Mouse (Mus musculus) intestine, embryonic 16.5 days (tissue): ENCODE results near the gene Gm10382. TPM values are rescaled to one million over a fixed set of nuclear protein-coding genes. Genes with fewer than 3 reads are reported as not detected.
A peak's percentile ranks its signal among the peaks of the same experiment; 100 is the strongest.

Experiments used
- ATAC-seq: fragments of 200-750 bp; cut with Nextera tagmentation; 2 replicates; pipeline ENCODE4 v1.8.0; 2017; ENCODE audit warnings: moderate TSS enrichment, moderate library complexity
- H3K27ac ChIP-seq: fragments of 300-500 bp; sonication (generic); 2 replicates; pipeline ENCODE4 v1.5.1; 2014; ENCODE audit warnings: mild to moderate bottlenecking, low read length
- H3K27me3 ChIP-seq: fragments of 300-500 bp; sonication (generic); replicated peaks from 2 replicates; pipeline ENCODE4 v1.6.1; 2014; ENCODE audit warnings: low read length, control low read depth, mixed read lengths; ENCODE audit not compliant: control insufficient read depth, insufficient read depth
- H3K36me3 ChIP-seq: fragments of 300-500 bp; sonication (generic); 2 replicates; pipeline ENCODE4 v1.6.1; 2014; ENCODE audit warnings: low read length, control low read depth; ENCODE audit not compliant: control insufficient read depth, insufficient read depth
- H3K4me1 ChIP-seq: fragments of 300-500 bp; sonication (generic); 2 replicates; pipeline ENCODE4 v1.6.1; 2014; ENCODE audit warnings: low read length, control low read depth, mixed read lengths; ENCODE audit not compliant: control insufficient read depth, insufficient read depth
- H3K4me2 ChIP-seq: fragments of 300-500 bp; sonication (generic); 2 replicates; pipeline ENCODE4 v1.6.1; 2014; ENCODE audit warnings: low read depth, low read length, control low read depth
- H3K4me3 ChIP-seq: fragments of 300-500 bp; sonication (generic); 2 replicates; pipeline ENCODE4 v1.5.1; 2014; ENCODE audit warnings: mild to moderate bottlenecking, low read length
- H3K9ac ChIP-seq: fragments of 300-500 bp; sonication (generic); 2 replicates; pipeline ENCODE4 v1.6.1; 2014; ENCODE audit warnings: low read depth, low read length
- H3K9me3 ChIP-seq: fragments of 300-500 bp; sonication (generic); 2 replicates; pipeline ENCODE4 v1.6.1; 2016; ENCODE audit warnings: low read length, control low read depth; ENCODE audit not compliant: control insufficient read depth
- WGBS: fragments of 180-500 bp; shearing (Covaris S2); extraction: QIAGEN DNeasy Blood & Tissue Kit; methylation state at CpG from one replicate; pipeline ENCODE4 v1.1.7; 2014; 5-methylcytosine and 5-hydroxymethylcytosine counted together
- polyA plus RNA-seq: library from polyadenylated mRNA; unstranded; fragments of >200 nt; fragmentation: Nextera tagmentation; extraction: Ambion mirVana; gene quantifications from 2 replicates; pipeline ENCODE4 v1.2.1, GENCODE M21; 2015

Gm10382 gene
- polyA plus RNA-seq, 1 experiment from 2014 or later = 0.24 TPM

DNA sequence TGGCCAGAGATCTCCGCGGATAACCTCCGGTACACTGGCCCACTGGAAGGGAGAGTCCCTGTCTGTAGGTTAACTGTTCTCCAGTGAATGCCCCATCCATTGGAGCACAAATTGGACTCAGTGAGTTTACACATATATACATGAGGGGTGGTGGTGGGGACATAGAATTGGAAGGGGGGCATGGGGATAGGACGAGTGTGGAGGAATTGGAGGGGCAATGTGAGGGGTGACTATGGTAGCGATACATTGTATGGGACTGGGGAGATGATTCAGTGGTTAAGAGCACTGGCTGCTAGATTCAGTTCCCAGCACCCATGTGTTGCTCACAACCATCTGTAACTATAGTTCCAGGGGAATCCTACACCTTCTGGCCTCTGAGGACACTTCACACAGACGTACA lies 13.9 kb downstream of the Gm10382 start:
- Histone ChIP-seq H3K4me1 (peaks cover 9% of the 10 kb centered on the region), H3K4me2 (no peak overlapping the region), H3K9me3 (no peaks in the 10 kb centered on the region), H3K36me3 (no peaks in the 10 kb centered on the region), H3K27ac (no peak overlapping the region), H3K4me3 (no peak overlapping the region), H3K9ac (no peak overlapping the region), H3K27me3 (no peaks in the 10 kb centered on the region)
- no peak for ATAC-seq
- WGBS = 68% methylated on average over 6 of the region's 6 CpGs

DNA sequence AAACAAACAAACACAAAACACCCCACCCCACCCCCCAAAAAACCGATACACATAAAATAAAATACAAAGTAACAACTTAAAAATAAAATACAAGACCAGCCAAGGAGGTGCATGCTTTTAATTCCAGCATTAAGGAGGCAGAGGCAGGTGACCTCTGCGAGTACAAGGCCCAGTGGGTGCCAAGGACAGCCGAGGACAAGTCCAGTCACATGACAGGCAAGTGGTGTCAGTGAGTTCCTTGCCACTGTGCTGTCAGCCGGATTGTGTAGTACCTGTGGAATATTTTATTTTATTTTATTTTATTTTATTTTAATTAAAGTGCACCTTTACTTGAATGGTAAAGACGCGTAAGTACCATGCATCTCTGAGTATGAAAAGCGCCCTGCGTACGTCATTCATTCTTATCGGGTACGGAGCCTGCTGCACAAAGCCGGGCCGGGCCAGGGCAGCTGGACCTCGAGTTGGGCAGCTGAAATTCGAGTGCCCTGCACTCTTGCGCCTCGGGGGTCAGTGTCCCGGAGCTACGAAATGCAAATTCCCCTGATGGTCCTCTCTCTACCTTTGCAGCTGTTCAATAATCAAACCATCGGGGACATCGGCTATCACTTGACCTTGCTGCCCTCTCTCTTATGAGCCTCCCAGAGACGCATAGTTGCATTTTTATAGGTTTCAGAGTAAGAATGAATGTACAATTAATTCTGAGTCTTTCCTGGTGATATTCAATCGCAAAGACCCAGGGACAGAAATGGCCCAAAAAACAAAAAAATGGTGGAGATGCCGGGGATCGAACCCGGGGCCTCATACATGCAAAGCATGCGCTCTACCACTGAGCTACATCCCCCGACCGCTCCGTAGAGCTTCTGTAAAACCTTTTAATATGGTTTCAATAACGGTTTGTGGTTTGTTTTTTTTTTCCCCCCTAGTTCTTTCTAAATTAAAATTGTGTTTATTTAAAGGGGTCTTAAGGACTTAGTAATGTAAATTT lies 14.7 kb downstream of the Gm10382 start:
- H3K4me1 ChIP-seq = peaks cover 9% of the 10 kb centered on the region
- no peaks in the 10 kb centered on the region for H3K9me3 ChIP-seq
- no peak overlapping the region for H3K27ac ChIP-seq
- no peaks in the 10 kb centered on the region for H3K36me3 ChIP-seq
- peak overlapping the region; percentile 60 for H3K9ac ChIP-seq
- peak overlapping the region; percentile 37 for H3K4me3 ChIP-seq
- ATAC-seq = peak; percentile 20; the same call in 1 of the 2 replicates
- 15% methylated on average over 31 of the region's 31 CpGs for WGBS
- H3K27me3 ChIP-seq = no peaks in the 10 kb centered on the region
- H3K4me2 ChIP-seq = peak overlapping the region; percentile 85

DNA sequence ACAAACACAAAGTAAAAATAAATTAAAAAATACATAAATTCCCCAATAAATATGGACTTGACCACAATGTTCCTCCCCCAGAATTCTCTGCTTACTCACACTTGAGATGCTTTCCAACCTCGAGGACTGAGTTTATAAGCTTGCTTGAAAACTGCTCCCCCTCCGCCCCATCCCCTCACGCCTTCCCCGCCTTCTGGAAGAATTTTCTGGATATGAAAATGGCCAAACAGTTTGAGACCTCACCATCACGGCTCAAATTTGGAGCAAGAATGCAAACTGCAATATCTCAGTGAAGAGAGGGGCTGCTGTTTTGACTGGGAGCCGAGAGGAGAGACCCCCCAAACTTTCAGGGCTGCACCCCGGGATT lies 15.4 kb downstream of the Gm10382 start:
- Histone ChIP-seq H3K27ac (peak overlapping the region; percentile 90), H3K9me3 (no peaks in the 10 kb centered on the region), H3K36me3 (no peaks in the 10 kb centered on the region), H3K27me3 (no peaks in the 10 kb centered on the region), H3K4me2 (peak overlapping the region; percentile 85), H3K9ac (peak overlapping the region; percentile 71), H3K4me1 (peaks cover 10% of the 10 kb centered on the region), H3K4me3 (peak overlapping the region; percentile 50)
- no peak for ATAC-seq
- under 1% methylated on average over 7 of the region's 7 CpGs for WGBS

DNA sequence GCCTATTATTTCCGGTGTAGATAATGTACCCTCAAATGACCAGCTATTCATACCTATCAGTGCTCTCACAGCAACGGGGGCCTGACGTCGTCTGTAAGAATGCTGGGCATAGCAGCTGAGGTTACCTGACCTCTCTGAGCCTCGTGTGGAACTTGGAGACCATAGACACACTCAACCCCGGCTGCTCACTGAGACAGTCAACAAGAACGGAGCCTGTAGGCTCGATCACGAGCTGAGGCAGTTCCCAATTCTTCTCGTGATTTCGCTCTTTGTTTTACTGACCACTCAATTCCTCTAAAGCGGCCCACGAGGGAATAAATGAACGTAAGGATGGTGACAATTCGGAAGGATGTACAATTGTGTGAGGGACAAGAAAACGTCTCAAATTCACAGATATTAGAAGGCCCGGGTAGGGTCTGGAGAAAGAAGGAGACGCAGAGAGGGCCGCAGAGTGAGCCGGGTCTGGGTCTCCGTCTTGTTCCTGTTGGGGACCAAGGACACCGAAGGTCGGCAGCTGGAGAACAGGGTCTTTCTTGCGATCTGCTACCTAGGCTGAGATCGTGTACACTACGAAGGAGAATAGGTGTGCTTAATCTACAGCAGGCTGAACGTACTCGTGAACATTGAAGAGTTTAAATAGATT lies 15.9 kb downstream of the Gm10382 start:
- H3K9me3 ChIP-seq = no peaks in the 10 kb centered on the region
- H3K27ac ChIP-seq = peak overlapping the region; percentile 90
- H3K4me2 ChIP-seq = peak overlapping the region; percentile 85
- no peaks in the 10 kb centered on the region for H3K27me3 ChIP-seq
- peaks cover 15% of the 10 kb centered on the region for H3K4me1 ChIP-seq
- no peaks in the 10 kb centered on the region for H3K36me3 ChIP-seq
- peak overlapping the region; percentile 71 for H3K9ac ChIP-seq
- peak; percentile 31 for ATAC-seq
- under 1% methylated on average over 28 of the region's 28 CpGs for WGBS
- H3K4me3 ChIP-seq = peak overlapping the region; percentile 50

DNA sequence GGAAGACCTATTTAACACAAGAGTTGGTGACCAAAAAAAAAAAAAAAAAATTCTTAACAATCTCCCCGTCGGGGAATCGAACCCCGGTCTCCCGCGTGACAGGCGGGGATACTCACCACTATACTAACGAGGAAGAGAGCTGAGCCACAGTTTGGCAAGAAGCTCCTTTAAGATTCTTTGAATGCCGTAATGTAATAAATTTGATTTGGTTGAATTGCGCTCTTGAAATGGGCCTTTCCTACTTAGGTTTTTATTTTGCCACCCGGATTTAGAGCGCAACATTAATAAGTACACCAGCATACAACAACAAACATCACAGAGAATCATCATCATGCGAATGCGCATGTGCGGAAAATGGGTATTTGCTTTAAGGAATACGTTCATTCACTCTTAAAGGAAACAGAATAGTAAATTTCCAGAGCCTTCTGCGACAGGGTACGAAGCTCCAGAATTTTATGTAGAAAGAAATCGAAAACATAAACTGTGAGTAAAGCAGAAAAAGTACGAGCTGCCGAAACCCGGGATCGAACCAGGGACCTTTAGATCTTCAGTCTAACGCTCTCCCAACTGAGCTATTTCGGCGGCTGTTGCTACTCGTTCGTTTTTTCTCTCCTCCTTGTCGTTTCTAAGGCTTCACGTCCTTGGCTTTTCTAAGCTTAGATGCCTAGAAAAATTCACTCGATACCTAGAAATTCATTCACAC lies 16.6 kb downstream of the Gm10382 start:
- Histone ChIP-seq H3K27me3 (no peaks in the 10 kb centered on the region), H3K27ac (peak overlapping the region; percentile 90), H3K4me1 (peaks cover 18% of the 10 kb centered on the region), H3K36me3 (no peaks in the 10 kb centered on the region), H3K9ac (peak overlapping the region; percentile 75), H3K9me3 (no peaks in the 10 kb centered on the region), H3K4me2 (peak overlapping the region; percentile 85), H3K4me3 (peak overlapping the region; percentile 50)
- under 1% methylated on average over 31 of the region's 31 CpGs for WGBS
- ATAC-seq = peak; percentile 59

DNA sequence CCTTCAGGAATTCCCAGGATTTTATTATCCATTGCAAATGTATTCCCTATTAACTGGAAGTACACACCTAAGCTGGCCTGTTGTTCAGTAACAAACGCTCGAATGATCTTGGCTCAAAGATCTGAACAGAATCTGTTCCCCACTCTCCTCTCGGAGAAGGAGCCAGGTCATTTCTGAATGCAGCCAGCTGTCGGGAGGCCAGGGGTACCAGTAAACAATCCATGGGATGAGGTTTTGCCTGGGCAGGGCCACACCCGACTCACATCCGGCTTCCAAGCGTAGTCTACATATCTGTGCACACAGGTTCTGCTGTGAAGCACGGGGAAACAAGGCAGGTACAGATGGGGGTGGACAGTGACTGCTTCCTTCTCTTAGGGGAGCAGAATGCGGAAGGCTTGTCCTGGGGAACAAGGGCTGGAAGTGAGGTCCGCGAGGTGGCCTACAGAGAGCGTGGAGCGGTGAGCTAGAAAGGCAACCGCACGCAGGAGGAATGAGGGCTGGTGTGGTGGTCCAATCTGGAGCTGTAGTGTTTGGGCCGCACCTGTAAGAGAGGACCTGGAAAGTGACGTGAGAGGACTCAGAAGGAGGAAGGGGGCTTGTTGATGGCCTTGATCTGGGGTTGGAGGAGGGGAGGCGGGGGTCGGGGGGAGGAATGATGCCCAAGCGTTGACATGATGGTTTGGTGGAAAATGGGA lies 17.3 kb downstream of the Gm10382 start:
- peak overlapping the region; percentile 50 for H3K4me3 ChIP-seq

DNA sequence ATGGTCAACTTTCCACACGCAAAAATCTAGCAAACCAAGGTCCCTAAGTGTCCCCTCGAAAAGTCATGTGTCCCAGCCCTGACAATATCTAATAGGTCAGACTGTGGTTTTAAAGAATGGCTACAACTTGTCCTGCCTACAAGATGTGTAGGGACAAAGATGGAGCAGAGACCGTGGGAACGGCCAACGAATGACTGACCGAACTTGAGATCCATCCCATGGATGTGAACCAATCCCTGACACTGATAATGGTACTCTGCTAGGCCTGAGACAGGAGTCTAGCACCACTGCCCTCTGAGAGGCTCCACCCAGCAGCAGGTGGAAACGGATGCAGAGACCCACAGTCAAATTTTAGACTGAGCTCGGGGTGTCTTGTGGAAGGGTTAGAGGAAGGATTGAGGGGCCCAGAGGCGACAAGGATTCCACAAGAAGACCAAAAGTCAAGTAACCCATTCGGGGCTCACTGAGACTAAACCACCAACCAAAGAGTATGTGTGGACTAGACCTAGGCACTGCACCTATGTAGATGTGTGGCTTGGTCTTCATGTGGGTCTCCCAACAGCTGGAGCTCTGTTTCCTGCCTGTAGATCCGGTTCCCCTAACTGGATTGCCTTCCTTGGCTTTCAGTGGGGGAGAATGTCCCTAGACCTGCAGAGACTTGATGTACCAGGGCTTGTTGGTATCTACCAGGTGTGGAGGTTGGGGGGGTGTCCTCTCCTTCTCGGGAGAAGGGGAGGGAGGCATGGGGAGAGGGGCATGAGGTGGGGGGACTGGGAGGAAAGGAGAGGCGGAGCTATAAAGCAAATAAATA lies 18.1 kb downstream of the Gm10382 start:
- Histone ChIP-seq H3K27ac (peak overlapping the region; percentile 88), H3K4me3 (peak overlapping the region; percentile 50), H3K4me1 (peaks cover 18% of the 10 kb centered on the region), H3K9me3 (no peaks in the 10 kb centered on the region), H3K36me3 (no peaks in the 10 kb centered on the region), H3K27me3 (no peaks in the 10 kb centered on the region), H3K4me2 (peak overlapping the region; percentile 76), H3K9ac (peak overlapping the region; percentile 75; the same call in 1 of the 2 replicates)
- WGBS = 59% methylated on average over 13 of the region's 13 CpGs
- ATAC-seq = no peak

More for the DNA sequence above, 17.3 kb downstream of the Gm10382 start:
- Histone ChIP-seq H3K4me2 (peak overlapping the region; percentile 76), H3K27me3 (no peaks in the 10 kb centered on the region), H3K9me3 (no peaks in the 10 kb centered on the region), H3K4me1 (peaks cover 18% of the 10 kb centered on the region), H3K9ac (peak overlapping the region; percentile 75), H3K27ac (peak overlapping the region; percentile 88), H3K36me3 (no peaks in the 10 kb centered on the region)
- WGBS = 2% methylated on average over 20 of the region's 20 CpGs
- ATAC-seq = peak; percentile 45

DNA sequence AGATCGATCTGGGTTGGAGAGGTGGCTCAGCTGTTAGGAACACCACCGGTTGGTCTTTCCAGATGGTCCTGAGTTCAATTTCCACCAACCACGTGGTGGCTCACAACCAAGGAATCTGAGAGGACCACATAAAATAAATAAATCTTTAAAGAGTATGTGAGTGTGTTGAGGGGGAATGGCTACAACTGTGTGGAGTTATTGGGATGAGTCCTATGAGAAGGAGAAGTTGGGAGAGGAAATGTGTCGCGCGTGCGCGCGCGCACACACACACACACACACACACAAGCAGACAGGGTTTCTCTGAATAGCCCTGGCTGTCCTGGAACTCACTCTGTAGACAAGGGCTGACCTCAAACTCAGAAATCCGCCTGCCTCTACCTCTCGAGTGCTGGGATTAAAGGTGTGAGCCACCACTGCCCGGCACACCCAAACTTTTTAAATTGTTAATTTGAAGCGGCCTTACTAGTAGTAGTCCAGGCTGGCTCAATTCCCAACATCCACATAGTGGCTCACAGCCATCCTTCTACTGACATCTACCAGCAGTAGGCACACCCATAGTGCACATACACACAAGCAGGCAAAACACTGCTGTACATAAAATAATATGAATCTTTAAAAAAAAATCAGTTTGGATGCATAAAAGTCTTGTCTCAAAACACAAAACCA lies 18.9 kb downstream of the Gm10382 start:
- Histone ChIP-seq H3K27me3 (no peaks in the 10 kb centered on the region), H3K9ac (no peak overlapping the region), H3K4me2 (no peak overlapping the region), H3K4me3 (no peak overlapping the region), H3K36me3 (no peaks in the 10 kb centered on the region), H3K4me1 (peaks cover 18% of the 10 kb centered on the region), H3K9me3 (no peaks in the 10 kb centered on the region), H3K27ac (no peak overlapping the region)
- 68% methylated on average over 14 of the region's 14 CpGs for WGBS
- ATAC-seq = no peak
